Mouse (Mus musculus): ENCODE results near the gene Xrra1.

DNA sequence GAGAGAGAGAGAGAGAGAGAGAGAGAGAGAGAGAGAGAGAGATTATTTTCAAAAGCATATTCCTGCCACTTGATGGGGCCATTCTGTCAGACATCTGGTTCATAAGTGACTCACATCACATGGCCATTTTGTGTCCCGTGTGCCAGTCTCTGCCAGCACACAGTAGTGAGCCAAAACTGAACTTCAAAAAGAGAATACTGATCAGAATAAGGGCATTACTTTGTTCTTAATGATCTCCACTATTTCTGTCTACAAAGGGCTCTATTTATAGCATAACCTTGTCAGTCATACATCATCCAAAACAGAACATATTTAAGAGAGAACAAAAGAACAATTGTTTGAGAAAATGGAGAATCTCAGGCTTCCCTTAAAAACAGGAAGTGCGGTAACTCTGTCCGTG, 32.6 kb downstream of the Xrra1 start:
- no peak for TF ChIP-seq CTCF (IDR thresholded peaks at IDR 0.05; ENCODE audit: control insufficient read depth, insufficient read depth, insufficient read length)
- no peak for TF ChIP-seq MAX (IDR thresholded peaks at IDR 0.05)
- peak; percentile 15 for TF ChIP-seq USF1 (IDR thresholded peaks at IDR 0.05; ENCODE audit: low read depth)
- TF ChIP-seq CEBPB (IDR thresholded peaks at IDR 0.05; ENCODE audit: low read depth): no peak
- no peak for TF ChIP-seq FOSL1 (IDR thresholded peaks at IDR 0.05; ENCODE audit: insufficient read depth, low read length, poor library complexity, severe bottlenecking)
- TF ChIP-seq MYOD1 (IDR thresholded peaks at IDR 0.05; ENCODE audit: control insufficient read depth, insufficient read length, low read depth): no peak

All from C2C12 (cell line).